Mouse (Mus musculus) liver, embryonic 14.5 days (tissue): Measurements from ENCODE around the gene Atn1. TPM values are rescaled to one million over a fixed set of nuclear protein-coding genes. Genes with fewer than 3 reads are reported as not detected.

ENCODE experiments used
- ATAC-seq: fragments of 200-750 bp; cut with Nextera tagmentation; 2 replicates; pipeline ENCODE4 v1.8.0; 2017; ENCODE audit warnings: moderate number of reproducible peaks, mild to moderate bottlenecking, moderate library complexity; ENCODE audit not compliant: insufficient read depth
- DNase-seq, 3 experiments: peaks; one replicate each; pipeline ENCODE4 v3.0.0-alpha.2; 2012 to 2013; ENCODE audit warnings: low read depth in 3 of 3, low spot score in 3 of 3
- H3K27ac ChIP-seq: fragments of 300-500 bp; sonication (generic); 2 replicates; pipeline ENCODE4 v1.5.1; 2014; ENCODE audit warnings: moderate library complexity, mild to moderate bottlenecking, control low read depth, inconsistent platforms
- H3K27me3 ChIP-seq: fragments of 300-500 bp; sonication (generic); 2 replicates; pipeline ENCODE4 v1.6.1; 2014; ENCODE audit warnings: mild to moderate bottlenecking, low read length, moderate library complexity; ENCODE audit not compliant: control insufficient read depth, insufficient read depth
- H3K36me3 ChIP-seq: fragments of 300-500 bp; sonication (generic); replicated peaks from 2 replicates; pipeline ENCODE4 v1.6.1; 2014; ENCODE audit warnings: low read depth; ENCODE audit not compliant: control insufficient read depth, insufficient read depth
- H3K4me1 ChIP-seq, 2 experiments: fragments of 200-500 bp in 1 of 2; fragments of 300-500 bp in 1 of 2; sonication (generic) in 1 of 2; replicated peaks; 2 replicates each; pipeline ENCODE4 v1.6.1; 2012 to 2014; ENCODE audit warnings: antibody characterized with exemption in 1 of 2, inconsistent platforms in 1 of 2, low read length in 1 of 2; ENCODE audit not compliant: control insufficient read depth in 2 of 2, insufficient read depth in 2 of 2
- H3K4me2 ChIP-seq: fragments of 300-500 bp; sonication (generic); 2 replicates; pipeline ENCODE4 v1.6.1; 2014; ENCODE audit warnings: low read depth, mild to moderate bottlenecking, control low read depth, moderate library complexity
- H3K4me3 ChIP-seq, 2 experiments: fragments of 200-500 bp in 1 of 2; fragments of 300-500 bp in 1 of 2; sonication (generic) in 1 of 2; 2 replicates each; pipeline ENCODE4 v1.5.1; 2012 to 2014; ENCODE audit warnings: low read depth in 2 of 2, low read length in 2 of 2, mild to moderate bottlenecking in 2 of 2, control low read depth in 1 of 2, inconsistent platforms in 1 of 2, moderate library complexity in 1 of 2; ENCODE audit not compliant: insufficient read depth in 1 of 2
- H3K9ac ChIP-seq: fragments of 300-500 bp; sonication (generic); replicated peaks from 2 replicates; pipeline ENCODE4 v1.6.1; 2014; ENCODE audit warnings: mild to moderate bottlenecking, control low read depth, moderate library complexity
- H3K9me3 ChIP-seq: fragments of 300-500 bp; sonication (generic); 2 replicates; pipeline ENCODE4 v1.6.1; 2016; ENCODE audit warnings: low read length, mixed read lengths; ENCODE audit not compliant: control insufficient read depth
- CTCF ChIP-seq: IDR thresholded peaks from 2 replicates; pipeline ENCODE4 v1.5.1; 2016; ENCODE audit warnings: antibody characterized with exemption, low read depth, control low read depth
- EP300 ChIP-seq: IDR thresholded peaks from 2 replicates; pipeline ENCODE4 v1.6.1; 2016; ENCODE audit warnings: antibody characterized with exemption, low read depth
- WGBS: fragments of 180-500 bp; shearing (Covaris S2); extraction: QIAGEN DNeasy Blood & Tissue Kit; methylation state at CpG from one replicate; pipeline ENCODE4 v1.1.7; 2014; ENCODE audit not compliant: insufficient replicate concordance; 5-methylcytosine and 5-hydroxymethylcytosine counted together
- polyA plus RNA-seq, 2 experiments: library from polyadenylated mRNA; depleted of rRNA in 1 of 2; stranded (reverse) in 1 of 2; unstranded in 1 of 2; fragments of >200 nt; fragmentation: Nextera tagmentation in 1 of 2; extraction: Ambion mirVana in 1 of 2; gene quantifications; 2 replicates each; pipeline versions ENCODE4 v1.2.1 to v1.2.3; 2012 to 2014

Atn1 gene
- polyA plus RNA-seq, 2 experiments = 0.58 to 2.8 TPM

- H3K4me3 ChIP-seq = no peak overlapping the region
- peaks cover 8% of the 10 kb centered on the region for H3K36me3 ChIP-seq
- ATAC-seq (no peak), DNase-seq (no peak)
- peaks cover 21 to 22% of the 10 kb centered on the region in 2 experiments for H3K4me1 ChIP-seq
- no peak overlapping the region for H3K9ac ChIP-seq
- H3K27me3 ChIP-seq = no peaks in the 10 kb centered on the region
- WGBS = 68% methylated on average over 11 of the region's 11 CpGs
- no peaks in the 10 kb centered on the region for H3K9me3 ChIP-seq
- H3K27ac ChIP-seq = peak overlapping the region; percentile 15; the same call in 1 of the 2 replicates
- no peak overlapping the region for H3K4me2 ChIP-seq
- TF ChIP-seq EP300 = no peak
- no peak for TF ChIP-seq CTCF
Measured at GRCm38 (mm10) chr6:124720904-124721303, 35.4 kb downstream of the Atn1 start.

GRCm38 (mm10) chr6:124719354-124719978 is 36.9 kb downstream of the Atn1 start:
- Histone ChIP-seq H3K36me3 (peaks cover 23% of the 10 kb centered on the region), H3K4me3 (no peak overlapping the region), H3K9ac (peak overlapping the region; percentile 45), H3K9me3 (no peaks in the 10 kb centered on the region), H3K27ac (peak overlapping the region; percentile 63), H3K4me2 (peak overlapping the region; percentile 51), H3K4me1 (peaks cover 18 to 21% of the 10 kb centered on the region in 2 experiments), H3K27me3 (no peaks in the 10 kb centered on the region)
- ATAC-seq = peak; percentile 90
- WGBS = 27% methylated on average over 7 of the region's 7 CpGs
- TF ChIP-seq CTCF (peak; percentile 57), EP300 (peak; percentile 71)
- peak in 2 of 3 experiments; percentile 41 to 52 for DNase-seq

GRCm38 (mm10) chr6:124718703-124719102 is 37.6 kb downstream of the Atn1 start:
- H3K4me2 ChIP-seq = peak overlapping the region; percentile 51
- no peak for ATAC-seq
- H3K4me1 ChIP-seq = peaks cover 18 to 21% of the 10 kb centered on the region in 2 experiments

GRCm38 (mm10) chr6:124717968-124718367 is 38.4 kb downstream of the Atn1 start:
- H3K27ac ChIP-seq = no peak overlapping the region
- peaks cover 22 to 24% of the 10 kb centered on the region in 2 experiments for H3K4me1 ChIP-seq
- DNase-seq (no peak), ATAC-seq (no peak)
- no peaks in the 10 kb centered on the region for H3K27me3 ChIP-seq
- H3K4me3 ChIP-seq = no peak overlapping the region
- no peaks in the 10 kb centered on the region for H3K9me3 ChIP-seq
- WGBS = 81% methylated on average over 13 of the region's 13 CpGs
- H3K4me2 ChIP-seq = no peak overlapping the region
- peaks cover 26% of the 10 kb centered on the region for H3K36me3 ChIP-seq
- H3K9ac ChIP-seq = no peak overlapping the region
- TF ChIP-seq CTCF = no peak
- TF ChIP-seq EP300 = no peak

More at GRCm38 (mm10) chr6:124718703-124719102, 37.6 kb downstream of the Atn1 start:
- 73% methylated on average over 16 of the region's 16 CpGs for WGBS
- Histone ChIP-seq H3K9ac (no peak overlapping the region), H3K4me3 (no peak overlapping the region), H3K36me3 (peaks cover 26% of the 10 kb centered on the region), H3K9me3 (no peaks in the 10 kb centered on the region), H3K27ac (peak overlapping the region; percentile 63), H3K27me3 (no peaks in the 10 kb centered on the region)
- no peak for DNase-seq
- TF ChIP-seq CTCF (no peak), EP300 (no peak)

GRCm38 (mm10) chr6:124716864-124717490 is 39.3 kb downstream of the Atn1 start:
- no peak overlapping the region for H3K4me2 ChIP-seq
- no peak overlapping the region for H3K4me3 ChIP-seq

More at GRCm38 (mm10) chr6:124716864-124717490, 39.3 kb downstream of the Atn1 start:
- peaks cover 26% of the 10 kb centered on the region for H3K36me3 ChIP-seq
- ATAC-seq (no peak), DNase-seq (no peak)
- no peak overlapping the region for H3K9ac ChIP-seq
- WGBS = 68% methylated on average over 20 of the region's 20 CpGs
- no peaks in the 10 kb centered on the region for H3K9me3 ChIP-seq
- H3K27me3 ChIP-seq = no peaks in the 10 kb centered on the region
- H3K27ac ChIP-seq = no peak overlapping the region
- TF ChIP-seq CTCF (peak; percentile 82), EP300 (no peak)
- H3K4me1 ChIP-seq = peaks cover 22 to 24% of the 10 kb centered on the region in 2 experiments
